Comparison of ENCODE assay signal across 13 mouse cellular contexts in genomic region chr2:167621255-167622087, GRCm38 (mm10). TPM values are rescaled to one million over a fixed set of nuclear protein-coding genes. Genes with fewer than 3 reads are reported as not detected.
A peak's percentile ranks its signal among the peaks of the same experiment; 100 is the strongest.
DNase-seq lines count a peak whose midpoint lies in the region; ATAC-seq and TF ChIP-seq lines count a peak whose summit lies in the region.
"Had no signal": no experiment of that assay in that cellular context is flagged by ENCODE, and none has a peak within 500 bp of the region (broad histone marks: within the 10 kb centered on the region; RNA-seq: fewer than 3 reads in every experiment).

No protein-coding gene starts in this region.

- peaks cover 44% of the 10 kb centered on the region for H3K4me1 ChIP-seq in heart, embryonic 15.5 days (replicated peaks)
- peaks cover 41% of the 10 kb centered on the region for H3K4me1 ChIP-seq in heart, embryonic 11.5 days (ENCODE audit: control insufficient read depth, insufficient read depth, low read length)
- H3K4me1 ChIP-seq in spleen, adult 2 months (ENCODE audit: control insufficient read depth, insufficient read depth, insufficient read length): peaks cover 22% of the 10 kb centered on the region; the same call in 1 of the 2 replicates
- H3K4me1 ChIP-seq in liver, embryonic 14.5 days (replicated peaks; ENCODE audit: control insufficient read depth in 2 of 2, insufficient read depth in 2 of 2, low read length in 1 of 2): peaks cover 3 to 19% of the 10 kb centered on the region in 2 experiments
- no peaks in the 10 kb centered on the region for H3K4me1 ChIP-seq in stomach, postnatal 0 days (replicated peaks; ENCODE audit: control insufficient read depth, insufficient read depth)
- H3K4me1 ChIP-seq in neural tube, embryonic 15.5 days: peaks cover 27% of the 10 kb centered on the region

- TF ChIP-seq POLR2A in spleen, adult 2 months (IDR thresholded peaks at IDR 0.05; ENCODE audit: low read depth, low read length): no peak

- peak overlapping the region; percentile 47 for H3K27ac ChIP-seq in heart, embryonic 15.5 days
- H3K27ac ChIP-seq in heart, embryonic 11.5 days (ENCODE audit: low read depth, low read length): no peak overlapping the region; the same call in 1 of the 2 replicates
- H3K27ac ChIP-seq in spleen, adult 2 months (ENCODE audit: insufficient read depth, low read length): peak overlapping the region; percentile 60
- no peak overlapping the region for H3K27ac ChIP-seq in liver, embryonic 14.5 days
- H3K27ac ChIP-seq in stomach, postnatal 0 days (replicated peaks): peak overlapping the region; percentile 56; the same call in 1 of the 2 replicates
- no peak overlapping the region for H3K27ac ChIP-seq in neural tube, embryonic 15.5 days (replicated peaks)
- H3K27ac ChIP-seq: hindbrain, embryonic 13.5 days; stomach, embryonic 15.5 days had no signal

- H3K36me3 ChIP-seq in heart, embryonic 15.5 days: peaks cover 11% of the 10 kb centered on the region
- peaks cover 10% of the 10 kb centered on the region for H3K36me3 ChIP-seq in heart, embryonic 11.5 days (ENCODE audit: control insufficient read depth, insufficient read depth, low read length)
- H3K36me3 ChIP-seq in spleen, adult 2 months (ENCODE audit: control insufficient read depth, insufficient read depth, low read length): peaks cover 12% of the 10 kb centered on the region
- H3K36me3 ChIP-seq in liver, embryonic 14.5 days (replicated peaks; ENCODE audit: control insufficient read depth, insufficient read depth, low read depth): peaks cover 43% of the 10 kb centered on the region
- H3K36me3 ChIP-seq in stomach, postnatal 0 days (ENCODE audit: control insufficient read depth, insufficient read depth, low read length): peaks cover 8% of the 10 kb centered on the region
- H3K36me3 ChIP-seq in neural tube, embryonic 15.5 days: peaks cover 11% of the 10 kb centered on the region

- ATAC-seq in heart, embryonic 15.5 days (replicated peaks; ENCODE audit: insufficient number of reproducible peaks, insufficient read depth, low FRiP score, low read depth): no peak
- no peak for ATAC-seq in heart, embryonic 11.5 days (replicated peaks; ENCODE audit: insufficient number of reproducible peaks, low FRiP score, low TSS enrichment)
- peak; percentile 17; the same call in 1 of the 2 replicates for ATAC-seq in liver, embryonic 14.5 days (ENCODE audit: insufficient read depth)
- peak; percentile 36; the same call in 1 of the 2 replicates for ATAC-seq in stomach, postnatal 0 days (ENCODE audit: low FRiP score, low TSS enrichment)
- no peak for ATAC-seq in neural tube, embryonic 15.5 days (ENCODE audit: low FRiP score)
- ATAC-seq: midbrain, embryonic 16.5 days had no signal

- H3K9ac ChIP-seq in heart, embryonic 15.5 days: no peak overlapping the region
- no peak overlapping the region for H3K9ac ChIP-seq in heart, embryonic 11.5 days (ENCODE audit: low read depth, low read length)
- H3K9ac ChIP-seq in liver, embryonic 14.5 days (replicated peaks): no peak overlapping the region
- no peak overlapping the region for H3K9ac ChIP-seq in stomach, postnatal 0 days (ENCODE audit: low read length)
- H3K9ac ChIP-seq in neural tube, embryonic 15.5 days (replicated peaks): no peak overlapping the region
- H3K9ac ChIP-seq: hindbrain, embryonic 13.5 days; stomach, embryonic 15.5 days had no signal

- no peak for TF ChIP-seq CTCF in spleen, adult 2 months (IDR thresholded peaks at IDR 0.05; ENCODE audit: extremely low read depth, insufficient read depth, insufficient read length, insufficient replicate concordance)
- no peak for TF ChIP-seq CTCF in liver, embryonic 14.5 days (IDR thresholded peaks at IDR 0.05; ENCODE audit: low read depth)
- TF ChIP-seq CTCF in stomach, postnatal 0 days (IDR thresholded peaks at IDR 0.05; ENCODE audit: low read depth): no peak

- H3K4me2 ChIP-seq in heart, embryonic 15.5 days: no peak overlapping the region
- no peak overlapping the region for H3K4me2 ChIP-seq in heart, embryonic 11.5 days
- H3K4me2 ChIP-seq in liver, embryonic 14.5 days (ENCODE audit: low read depth): no peak overlapping the region
- H3K4me2 ChIP-seq in stomach, postnatal 0 days (replicated peaks; ENCODE audit: low read depth): no peak overlapping the region
- H3K4me2 ChIP-seq in neural tube, embryonic 15.5 days: no peak overlapping the region
- H3K4me2 ChIP-seq: hindbrain, embryonic 13.5 days; stomach, embryonic 15.5 days had no signal

- no peaks in the 10 kb centered on the region for H3K27me3 ChIP-seq in heart, embryonic 15.5 days
- H3K27me3 ChIP-seq in heart, embryonic 11.5 days (ENCODE audit: control insufficient read depth, insufficient read depth, low read length): no peaks in the 10 kb centered on the region
- H3K27me3 ChIP-seq in spleen, adult 2 months (ENCODE audit: control insufficient read depth, insufficient read depth, low read length): no peaks in the 10 kb centered on the region
- no peaks in the 10 kb centered on the region for H3K27me3 ChIP-seq in liver, embryonic 14.5 days (ENCODE audit: control insufficient read depth, insufficient read depth, low read length)
- no peaks in the 10 kb centered on the region for H3K27me3 ChIP-seq in stomach, postnatal 0 days (ENCODE audit: control insufficient read depth, insufficient read depth, low read length)
- no peaks in the 10 kb centered on the region for H3K27me3 ChIP-seq in neural tube, embryonic 15.5 days (replicated peaks)
- H3K27me3 ChIP-seq: hindbrain, embryonic 13.5 days; stomach, embryonic 15.5 days had no signal

- no peaks in the 10 kb centered on the region for H3K9me3 ChIP-seq in heart, embryonic 15.5 days (replicated peaks)
- H3K9me3 ChIP-seq in heart, embryonic 11.5 days (replicated peaks; ENCODE audit: control insufficient read depth, low read length): no peaks in the 10 kb centered on the region
- no peaks in the 10 kb centered on the region for H3K9me3 ChIP-seq in liver, embryonic 14.5 days (ENCODE audit: control insufficient read depth, low read length)
- H3K9me3 ChIP-seq in stomach, postnatal 0 days (ENCODE audit: control insufficient read depth, low read length): no peaks in the 10 kb centered on the region
- H3K9me3 ChIP-seq in neural tube, embryonic 15.5 days (replicated peaks): no peaks in the 10 kb centered on the region
- H3K9me3 ChIP-seq: hindbrain, embryonic 13.5 days; stomach, embryonic 15.5 days had no signal

- H3K4me3 ChIP-seq in heart, embryonic 15.5 days: no peak overlapping the region
- no peak overlapping the region for H3K4me3 ChIP-seq in heart, embryonic 11.5 days (ENCODE audit: low read depth, low read length)
- H3K4me3 ChIP-seq in spleen, adult 2 months (ENCODE audit: extremely low read depth, insufficient read depth, insufficient read length): no peak overlapping the region
- H3K4me3 ChIP-seq in liver, embryonic 14.5 days (ENCODE audit: insufficient read depth in 1 of 2, low read depth in 2 of 2, low read length in 2 of 2): no peak overlapping the region
- H3K4me3 ChIP-seq in stomach, postnatal 0 days (ENCODE audit: low read depth, low read length): no peak overlapping the region
- H3K4me3 ChIP-seq in neural tube, embryonic 15.5 days (replicated peaks): no peak overlapping the region
- H3K4me3 ChIP-seq: hindbrain, embryonic 13.5 days; stomach, embryonic 15.5 days had no signal

- no peak for TF ChIP-seq EP300 in liver, embryonic 14.5 days (IDR thresholded peaks at IDR 0.05; ENCODE audit: low read depth)
- TF ChIP-seq EP300 in stomach, postnatal 0 days (optimal IDR thresholded peaks at IDR 0.05): no peak

- 73% methylated on average over 9 of the region's 9 CpGs for WGBS in heart, embryonic 15.5 days
- 74% methylated on average over 9 of the region's 9 CpGs for WGBS in heart, embryonic 11.5 days (ENCODE audit: insufficient replicate concordance)
- WGBS in spleen, adult 2 months: 58% methylated on average over 9 of the region's 9 CpGs
- WGBS in liver, embryonic 14.5 days (ENCODE audit: insufficient replicate concordance): 74% methylated on average over 9 of the region's 9 CpGs
- WGBS in stomach, postnatal 0 days: 70% methylated on average over 9 of the region's 9 CpGs
- WGBS in neural tube, embryonic 15.5 days: 83% methylated on average over 9 of the region's 9 CpGs

- peak in 1 of 2 experiments; percentile 19 for DNase-seq in spleen, adult 2 months (ENCODE audit: low read depth in 1 of 2, low spot score in 2 of 2)
- DNase-seq in spleen, postnatal 10 days (ENCODE audit: low spot score in 2 of 2): no peak
- DNase-seq in liver, embryonic 14.5 days (ENCODE audit: low read depth in 3 of 3, low spot score in 3 of 3): no peak
- DNase-seq in stomach, postnatal 0 days (ENCODE audit: low spot score): no peak
- no peak for DNase-seq in MN1 (ENCODE audit: low spot score)
- DNase-seq: gastrocnemius, postnatal 14 days; right cerebral cortex, postnatal 14 days had no signal

RNA-seq across cellular contexts. Expression of gene Ube2v1, which starts 10.4 kb away (rescaled TPM):
- polyA plus RNA-seq in heart, embryonic 15.5 days (2015; fragmentation: Nextera tagmentation; extraction: Ambion mirVana): 179 and 216 TPM in 2 replicates
- 195 and 211 TPM in 2 replicates for polyA plus RNA-seq in heart, embryonic 11.5 days (2014; fragmentation: Nextera tagmentation; extraction: Ambion mirVana)
- polyA plus RNA-seq in spleen, adult 2 months (2012; rRNA removed): 85.2 and 102 TPM in 2 replicates
- 75.0 and 75.9 TPM in 2 replicates for polyA plus RNA-seq in liver, embryonic 14.5 days (2012; rRNA removed)
- polyA plus RNA-seq in liver, embryonic 14.5 days (2014; fragmentation: Nextera tagmentation; extraction: Ambion mirVana): 145 and 158 TPM in 2 replicates
- 234 and 253 TPM in 2 replicates for polyA plus RNA-seq in stomach, postnatal 0 days (2015; fragmentation: Nextera tagmentation; extraction: Ambion mirVana)
- polyA plus RNA-seq in neural tube, embryonic 15.5 days (2015; fragmentation: Nextera tagmentation; extraction: Ambion mirVana): 351 and 371 TPM in 2 replicates

RNA-seq across cellular contexts. Expression of gene Gm20431, which starts 39.8 kb away (rescaled TPM):
- 7.3 TPM in 1 of 2 replicates, not detected in the other for polyA plus RNA-seq in heart, embryonic 15.5 days (2015; fragmentation: Nextera tagmentation; extraction: Ambion mirVana)
- polyA plus RNA-seq in heart, embryonic 11.5 days (2014; fragmentation: Nextera tagmentation; extraction: Ambion mirVana): 1.9 and 5.2 TPM in 2 replicates
- 13.2 TPM in 1 of 2 replicates, not detected in the other for polyA plus RNA-seq in spleen, adult 2 months (2012; rRNA removed)
- polyA plus RNA-seq in liver, embryonic 14.5 days (2012; rRNA removed): not detected in 2 replicates
- polyA plus RNA-seq in liver, embryonic 14.5 days (2014; fragmentation: Nextera tagmentation; extraction: Ambion mirVana): 0.96 and 2.1 TPM in 2 replicates
- polyA plus RNA-seq in stomach, postnatal 0 days (2015; fragmentation: Nextera tagmentation; extraction: Ambion mirVana): 13.4 and 14.1 TPM in 2 replicates
- polyA plus RNA-seq in neural tube, embryonic 15.5 days (2015; fragmentation: Nextera tagmentation; extraction: Ambion mirVana): 8.0 and 13.8 TPM in 2 replicates

Comparison
In these comparisons a context has a peak if more than half of its experiments do, and no peak if none do; other contexts are left out.
1. H3K27ac ChIP-seq: peak in heart, embryonic 15.5 days (single experiment), spleen, adult 2 months (single experiment) and stomach, postnatal 0 days (single experiment); none in heart, embryonic 11.5 days (single experiment), liver, embryonic 14.5 days (single experiment) and neural tube, embryonic 15.5 days (single experiment).
2. ATAC-seq: peak in liver, embryonic 14.5 days (single experiment) and stomach, postnatal 0 days (single experiment); none in heart, embryonic 15.5 days (single experiment), heart, embryonic 11.5 days (single experiment) and neural tube, embryonic 15.5 days (single experiment).